Mouse (Mus musculus): ENCODE measurements around the gene Acsl6. TPM values are rescaled to one million over a fixed set of nuclear protein-coding genes. Genes with fewer than 3 reads are reported as not detected.
A peak's percentile ranks its signal among the peaks of the same experiment; 100 is the strongest.
"Not testable (repeated sequence)": the region's sequence is repeated elsewhere in the genome, so short reads cannot be mapped to it uniquely, and the experiment has no call there.

Gene Acsl6
- polyA plus RNA-seq, 1 experiment from 2014 or later = 46.2 TPM

DNA sequence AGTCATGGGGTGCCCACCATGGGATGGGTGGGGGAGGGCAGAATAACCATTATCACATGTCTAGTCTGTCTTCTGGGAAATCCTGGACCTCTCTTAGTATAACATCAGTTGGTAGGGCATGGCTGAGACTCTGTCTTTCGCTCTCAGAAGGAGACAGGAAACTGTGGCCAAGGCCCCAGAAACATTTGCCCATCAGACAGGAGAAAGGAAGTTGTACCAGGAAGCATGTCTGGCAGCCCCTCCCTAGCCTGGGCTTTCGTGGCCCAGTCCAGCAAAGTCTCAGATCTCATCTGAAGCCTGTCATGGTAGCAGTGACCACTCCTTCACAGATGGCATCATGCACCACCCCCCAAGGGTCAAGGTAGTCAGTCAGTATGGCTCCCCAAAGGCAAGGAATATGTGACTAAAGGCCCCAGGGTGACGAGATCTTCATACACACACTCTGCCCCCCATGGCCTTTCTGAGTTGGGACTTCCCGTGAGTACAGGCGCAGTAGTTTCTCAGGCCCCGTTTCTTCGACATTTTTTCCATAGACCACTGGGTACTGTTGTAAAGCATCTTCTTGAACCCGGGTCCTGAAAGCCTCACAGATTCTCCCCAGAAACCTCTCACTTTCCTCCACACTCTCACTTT is 15.7 kb upstream of the Acsl6 start:
- no peak overlapping the region for H3K4me3 ChIP-seq (ENCODE audit: low read depth, low read length)
- no peaks in the 10 kb centered on the region for H3K36me3 ChIP-seq (ENCODE audit: control insufficient read depth, insufficient read depth, low read length)
- no peak overlapping the region for H3K9ac ChIP-seq (ENCODE audit: low read depth, low read length)
- ATAC-seq = no peak
- H3K27me3 ChIP-seq (ENCODE audit: control insufficient read depth, insufficient read depth, low read depth, low read length) = no peaks in the 10 kb centered on the region
- H3K4me2 ChIP-seq (ENCODE audit: low read length) = no peak overlapping the region
- no peak overlapping the region for H3K27ac ChIP-seq (ENCODE audit: low read length)
- H3K4me1 ChIP-seq (ENCODE audit: control insufficient read depth, insufficient read depth, low read length) = no peaks in the 10 kb centered on the region
- 85% methylated on average over 8 of the region's 8 CpGs for WGBS
- H3K9me3 ChIP-seq (replicated peaks; ENCODE audit: control insufficient read depth, low read length, poor library complexity, severe bottlenecking) = no peaks in the 10 kb centered on the region

DNA sequence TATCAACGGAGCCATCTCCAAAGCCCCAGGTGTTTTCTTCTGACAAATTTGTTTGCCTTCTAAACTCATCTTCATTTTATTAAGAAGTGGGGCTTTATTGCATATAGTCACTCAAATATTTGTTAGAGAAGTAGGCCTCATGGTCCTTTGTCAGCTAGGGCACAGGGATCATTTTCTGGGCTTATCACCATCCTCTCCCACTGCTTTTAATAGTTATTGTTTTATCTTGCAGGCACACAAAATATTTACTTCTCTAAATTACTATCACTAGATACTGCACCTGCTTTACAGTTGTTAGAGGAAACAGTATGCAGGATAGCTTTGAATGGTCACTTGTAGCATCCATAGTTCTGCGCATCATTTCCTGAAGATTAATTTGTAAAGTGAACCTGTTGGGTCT is 11.4 kb upstream of the Acsl6 start:
- Histone ChIP-seq H3K9me3 (replicated peaks; ENCODE audit: control insufficient read depth, low read length, poor library complexity, severe bottlenecking) (no peaks in the 10 kb centered on the region), H3K36me3 (ENCODE audit: control insufficient read depth, insufficient read depth, low read length) (no peaks in the 10 kb centered on the region), H3K27me3 (ENCODE audit: control insufficient read depth, insufficient read depth, low read depth, low read length) (no peaks in the 10 kb centered on the region), H3K9ac (ENCODE audit: low read depth, low read length) (no peak overlapping the region), H3K4me2 (ENCODE audit: low read length) (no peak overlapping the region), H3K4me3 (ENCODE audit: low read depth, low read length) (no peak overlapping the region), H3K27ac (ENCODE audit: low read length) (no peak overlapping the region), H3K4me1 (ENCODE audit: control insufficient read depth, insufficient read depth, low read length) (no peaks in the 10 kb centered on the region)
- no peak for ATAC-seq
- 88% methylated on average over 2 of the region's 2 CpGs for WGBS

DNA sequence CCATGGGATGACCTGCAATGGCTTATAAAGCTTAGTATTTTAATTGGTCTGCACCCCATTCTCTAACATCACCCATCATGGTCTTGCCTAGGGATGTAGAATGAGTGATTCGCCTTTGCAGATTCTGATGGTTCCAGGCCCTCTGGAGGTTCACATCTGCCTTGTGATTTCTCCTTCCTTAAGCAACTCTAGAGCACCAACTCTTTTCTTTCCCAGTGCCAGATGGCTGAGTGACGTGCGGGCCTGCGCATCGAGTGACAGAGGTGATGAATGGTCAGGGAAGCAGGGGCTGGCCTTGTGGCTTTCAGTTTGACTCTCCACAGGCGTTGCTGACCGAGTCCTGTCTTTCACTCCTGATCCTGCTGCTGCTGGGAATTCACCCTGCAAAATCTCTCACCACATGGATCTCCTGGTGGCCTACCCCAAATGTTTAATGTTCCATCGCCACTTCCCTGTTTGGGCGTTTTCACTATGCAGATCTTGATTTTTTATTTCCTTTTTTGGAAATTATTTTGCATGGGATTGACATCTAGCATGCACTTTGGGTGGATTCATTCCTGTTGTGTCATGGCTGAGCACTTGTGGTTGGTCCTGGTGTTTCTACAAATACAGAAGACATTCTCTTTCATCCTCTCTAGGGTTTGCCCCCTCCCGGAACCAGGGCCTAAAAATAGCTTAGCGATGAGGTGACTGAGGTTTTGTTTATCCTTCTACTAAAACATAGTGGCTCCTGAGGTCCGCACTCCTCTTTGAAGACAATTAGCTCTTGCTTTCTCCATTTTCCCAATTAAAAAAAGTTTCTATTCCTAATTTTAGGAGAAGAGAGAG is 9.4 kb upstream of the Acsl6 start:
- ATAC-seq = no peak
- no peak overlapping the region for H3K9ac ChIP-seq (ENCODE audit: low read depth, low read length)
- H3K9me3 ChIP-seq (replicated peaks; ENCODE audit: control insufficient read depth, low read length, poor library complexity, severe bottlenecking) = no peaks in the 10 kb centered on the region
- no peak overlapping the region for H3K27ac ChIP-seq (ENCODE audit: low read length)
- no peak overlapping the region for H3K4me2 ChIP-seq (ENCODE audit: low read length)
- 82% methylated on average over 12 of the region's 12 CpGs for WGBS
- no peaks in the 10 kb centered on the region for H3K4me1 ChIP-seq (ENCODE audit: control insufficient read depth, insufficient read depth, low read length)
- no peaks in the 10 kb centered on the region for H3K27me3 ChIP-seq (ENCODE audit: control insufficient read depth, insufficient read depth, low read depth, low read length)
- H3K4me3 ChIP-seq (ENCODE audit: low read depth, low read length) = no peak overlapping the region
- no peaks in the 10 kb centered on the region for H3K36me3 ChIP-seq (ENCODE audit: control insufficient read depth, insufficient read depth, low read length)

DNA sequence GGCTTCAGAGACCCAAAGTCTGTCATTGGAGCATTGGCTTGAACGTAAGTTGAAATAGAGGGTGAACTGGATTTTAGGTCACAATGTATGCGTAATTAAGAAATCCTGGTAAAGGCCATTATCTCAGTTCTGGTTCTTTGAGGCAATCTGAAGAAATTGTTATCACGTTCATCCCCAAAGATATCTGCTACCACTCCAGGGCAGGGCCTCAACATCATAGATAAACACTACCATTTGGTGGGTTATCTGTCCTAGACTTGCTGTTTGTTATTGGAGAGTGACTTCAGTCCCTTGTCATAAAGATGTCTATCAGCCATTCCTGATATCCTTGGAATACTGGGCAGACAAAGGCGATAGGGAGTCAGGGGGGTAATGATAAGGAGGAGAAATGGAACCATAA is 7.6 kb upstream of the Acsl6 start:
- Histone ChIP-seq H3K27ac (ENCODE audit: low read length) (no peak overlapping the region), H3K36me3 (ENCODE audit: control insufficient read depth, insufficient read depth, low read length) (no peaks in the 10 kb centered on the region), H3K27me3 (ENCODE audit: control insufficient read depth, insufficient read depth, low read depth, low read length) (no peaks in the 10 kb centered on the region), H3K4me3 (ENCODE audit: low read depth, low read length) (no peak overlapping the region), H3K9me3 (replicated peaks; ENCODE audit: control insufficient read depth, low read length, poor library complexity, severe bottlenecking) (no peaks in the 10 kb centered on the region), H3K4me2 (ENCODE audit: low read length) (no peak overlapping the region), H3K9ac (ENCODE audit: low read depth, low read length) (no peak overlapping the region), H3K4me1 (ENCODE audit: control insufficient read depth, insufficient read depth, low read length) (no peaks in the 10 kb centered on the region)
- WGBS = 88% methylated on average over 4 of the region's 4 CpGs
- ATAC-seq = no peak

DNA sequence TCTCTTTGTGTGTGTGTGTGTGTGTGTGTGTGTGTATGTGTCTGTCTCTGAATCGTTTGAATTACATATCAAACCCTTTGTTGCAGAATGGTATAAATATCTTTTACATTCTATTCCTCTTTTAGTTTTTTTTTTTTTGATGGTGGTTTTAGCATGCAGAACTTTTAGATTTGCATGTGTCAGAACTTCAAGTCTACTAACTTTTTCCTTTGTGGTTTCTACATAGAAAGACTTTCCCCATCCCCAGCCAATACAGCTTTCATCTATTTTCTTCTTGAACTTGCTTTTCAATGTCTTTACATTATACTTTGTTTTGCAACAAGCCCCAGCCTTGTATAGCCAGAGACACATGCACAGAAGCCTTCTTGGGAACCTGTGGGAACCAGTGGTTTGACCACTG is 6.9 kb upstream of the Acsl6 start:
- Histone ChIP-seq H3K4me1 (ENCODE audit: control insufficient read depth, insufficient read depth, low read length) (no peaks in the 10 kb centered on the region), H3K9me3 (replicated peaks; ENCODE audit: control insufficient read depth, low read length, poor library complexity, severe bottlenecking) (no peaks in the 10 kb centered on the region), H3K36me3 (ENCODE audit: control insufficient read depth, insufficient read depth, low read length) (no peaks in the 10 kb centered on the region), H3K4me2 (ENCODE audit: low read length) (no peak overlapping the region), H3K4me3 (ENCODE audit: low read depth, low read length) (no peak overlapping the region), H3K9ac (ENCODE audit: low read depth, low read length) (no peak overlapping the region), H3K27me3 (ENCODE audit: control insufficient read depth, insufficient read depth, low read depth, low read length) (no peaks in the 10 kb centered on the region), H3K27ac (ENCODE audit: low read length) (no peak overlapping the region)
- ATAC-seq = no peak
- 100% methylated on average over 1 of the region's 1 CpGs for WGBS

DNA sequence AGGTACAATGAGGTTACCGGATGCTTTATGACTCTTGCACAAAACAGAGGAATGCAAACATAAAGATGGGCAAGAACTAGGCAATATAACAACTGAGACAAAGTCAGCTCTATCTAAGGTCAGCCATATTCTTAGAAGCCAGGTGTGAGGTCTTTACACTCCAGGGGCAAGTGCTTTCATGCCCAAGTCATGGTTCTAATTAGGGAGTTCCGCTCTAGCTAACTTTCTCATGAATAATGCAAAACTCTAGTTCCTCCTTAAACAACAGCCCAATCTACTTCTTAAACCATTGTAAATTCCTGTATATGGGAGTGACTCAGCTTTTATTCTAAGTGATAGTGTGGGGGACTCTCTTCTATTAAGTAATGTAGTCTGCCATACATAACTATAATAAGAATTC is 6.1 kb upstream of the Acsl6 start:
- not testable (repeated sequence) for H3K4me3 ChIP-seq (ENCODE audit: low read depth, low read length); H3K9ac ChIP-seq (ENCODE audit: low read depth, low read length); H3K4me2 ChIP-seq (ENCODE audit: low read length); H3K27ac ChIP-seq (ENCODE audit: low read length); H3K4me1 ChIP-seq (ENCODE audit: control insufficient read depth, insufficient read depth, low read length); ATAC-seq; H3K9me3 ChIP-seq (replicated peaks; ENCODE audit: control insufficient read depth, low read length, poor library complexity, severe bottlenecking); H3K27me3 ChIP-seq (ENCODE audit: control insufficient read depth, insufficient read depth, low read depth, low read length); H3K36me3 ChIP-seq (ENCODE audit: control insufficient read depth, insufficient read depth, low read length)
- 93% methylated on average over 2 of the region's 2 CpGs for WGBS

DNA sequence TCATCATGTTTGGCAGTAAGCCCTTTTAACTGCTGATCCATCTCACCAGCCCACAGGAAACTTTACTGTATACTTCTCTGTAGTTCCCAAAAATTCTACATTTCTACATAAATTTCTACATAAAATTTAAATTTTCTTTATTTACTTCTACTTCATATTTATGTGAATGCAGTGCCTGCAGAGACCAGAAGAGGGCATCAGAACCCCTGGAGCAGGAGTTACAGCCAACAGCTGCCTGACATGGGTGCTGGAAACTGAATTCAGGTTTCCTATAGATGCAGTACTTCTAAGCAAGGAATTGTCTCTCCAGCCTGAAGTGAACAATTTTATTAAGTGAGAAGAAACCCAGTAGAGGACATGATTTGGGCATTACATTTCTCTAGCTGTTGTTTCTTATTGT is 4.8 kb upstream of the Acsl6 start:
- H3K9ac ChIP-seq (ENCODE audit: low read depth, low read length) = no peak overlapping the region
- no peaks in the 10 kb centered on the region for H3K27me3 ChIP-seq (ENCODE audit: control insufficient read depth, insufficient read depth, low read depth, low read length)
- H3K4me1 ChIP-seq (ENCODE audit: control insufficient read depth, insufficient read depth, low read length) = peaks cover 14% of the 10 kb centered on the region
- no peaks in the 10 kb centered on the region for H3K9me3 ChIP-seq (replicated peaks; ENCODE audit: control insufficient read depth, low read length, poor library complexity, severe bottlenecking)
- H3K36me3 ChIP-seq (ENCODE audit: control insufficient read depth, insufficient read depth, low read length) = no peaks in the 10 kb centered on the region
- H3K4me2 ChIP-seq (ENCODE audit: low read length) = no peak overlapping the region
- no peak overlapping the region for H3K4me3 ChIP-seq (ENCODE audit: low read depth, low read length)
- no peak for ATAC-seq
- no peak overlapping the region for H3K27ac ChIP-seq (ENCODE audit: low read length)

DNA sequence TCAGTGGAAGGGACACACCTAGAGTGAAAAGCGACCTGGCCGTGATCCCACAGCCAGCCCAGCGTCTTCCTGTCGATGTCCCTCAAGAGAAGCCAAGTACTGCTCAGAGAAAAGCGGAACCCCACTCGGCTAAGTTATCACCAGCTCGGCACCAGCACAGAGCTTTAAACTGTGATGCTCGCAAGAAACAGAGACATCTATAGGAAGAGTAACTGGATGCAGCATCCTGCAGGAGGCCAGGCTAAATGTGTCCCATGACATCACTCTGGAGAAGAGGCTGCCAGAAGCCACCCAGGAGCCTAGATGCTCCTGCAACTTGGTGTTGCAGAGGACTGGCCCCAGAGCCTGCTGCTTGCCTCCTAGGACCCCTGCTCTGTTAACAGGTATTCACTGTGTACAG is 1.6 kb upstream of the Acsl6 start:
- Histone ChIP-seq H3K4me1 (ENCODE audit: control insufficient read depth, insufficient read depth, low read length) (peaks cover 26% of the 10 kb centered on the region), H3K4me2 (ENCODE audit: low read length) (no peak overlapping the region), H3K9me3 (replicated peaks; ENCODE audit: control insufficient read depth, low read length, poor library complexity, severe bottlenecking) (no peaks in the 10 kb centered on the region), H3K36me3 (ENCODE audit: control insufficient read depth, insufficient read depth, low read length) (no peaks in the 10 kb centered on the region), H3K27ac (ENCODE audit: low read length) (peak overlapping the region; percentile 94; the same call in 1 of the 2 replicates), H3K27me3 (ENCODE audit: control insufficient read depth, insufficient read depth, low read depth, low read length) (no peaks in the 10 kb centered on the region), H3K4me3 (ENCODE audit: low read depth, low read length) (no peak overlapping the region), H3K9ac (ENCODE audit: low read depth, low read length) (no peak overlapping the region; the same call in 1 of the 2 replicates)
- 92% methylated on average over 8 of the region's 8 CpGs for WGBS
- no peak for ATAC-seq

DNA sequence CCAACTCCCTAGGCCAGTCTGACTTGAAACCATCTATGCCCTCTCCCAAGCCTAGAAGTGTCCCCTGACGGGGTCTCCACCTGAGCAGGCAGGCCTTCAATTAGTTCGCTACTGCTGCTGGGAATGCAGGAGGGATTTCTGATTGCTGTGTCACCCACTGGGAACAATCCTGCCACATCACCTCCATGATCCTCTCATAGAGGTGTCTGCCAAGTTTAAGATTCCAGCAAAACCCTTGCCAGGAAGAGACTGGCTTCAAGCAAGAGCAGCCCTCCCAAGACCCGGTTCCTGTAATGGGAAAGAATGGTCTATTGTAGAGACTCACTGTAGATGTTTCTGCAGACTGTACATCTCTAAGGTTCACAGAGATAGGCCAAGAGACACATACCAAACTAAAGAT is 992 bp upstream of the Acsl6 start:
- Histone ChIP-seq H3K4me3 (ENCODE audit: low read depth, low read length) (no peak overlapping the region), H3K4me1 (ENCODE audit: control insufficient read depth, insufficient read depth, low read length) (peaks cover 31% of the 10 kb centered on the region)
- 79% methylated on average over 3 of the region's 3 CpGs for WGBS

More for the DNA sequence above, 992 bp upstream of the Acsl6 start:
- no peak for ATAC-seq
- Histone ChIP-seq H3K27me3 (ENCODE audit: control insufficient read depth, insufficient read depth, low read depth, low read length) (no peaks in the 10 kb centered on the region), H3K36me3 (ENCODE audit: control insufficient read depth, insufficient read depth, low read length) (no peaks in the 10 kb centered on the region), H3K27ac (ENCODE audit: low read length) (peak overlapping the region; percentile 94), H3K9ac (ENCODE audit: low read depth, low read length) (0 out of 2 replicates have a peak overlapping the region, but pooled peaks have one; percentile 94), H3K9me3 (replicated peaks; ENCODE audit: control insufficient read depth, low read length, poor library complexity, severe bottlenecking) (no peaks in the 10 kb centered on the region), H3K4me2 (ENCODE audit: low read length) (peak overlapping the region; percentile 59)
